Mouse (Mus musculus) embryonic facial prominence, embryonic 10.5 days (tissue): ENCODE measurements around the gene Ebf4. TPM values are rescaled to one million over a fixed set of nuclear protein-coding genes. Genes with fewer than 3 reads are reported as not detected.
A peak's percentile ranks its signal among the peaks of the same experiment; 100 is the strongest.
"Not testable (repeated sequence)": the region's sequence is repeated elsewhere in the genome, so short reads cannot be mapped to it uniquely, and the experiment has no call there.

ENCODE experiments used
- DNase-seq: peaks from one replicate; pipeline ENCODE4 v3.0.0-alpha.2; 2017; ENCODE audit warnings: low spot score
- H3K27ac ChIP-seq: fragments of 300-500 bp; sonication (generic); replicated peaks from 2 replicates; pipeline ENCODE4 v1.5.1; 2016; ENCODE audit warnings: mild to moderate bottlenecking
- H3K27me3 ChIP-seq: fragments of 300-500 bp; sonication (generic); replicated peaks from 2 replicates; pipeline ENCODE4 v1.6.1; 2016; ENCODE audit warnings: low read depth, mild to moderate bottlenecking; ENCODE audit not compliant: poor library complexity, severe bottlenecking
- H3K36me3 ChIP-seq: fragments of 300-500 bp; sonication (generic); replicated peaks from 2 replicates; pipeline ENCODE4 v1.6.1; 2016; ENCODE audit warnings: mild to moderate bottlenecking, moderate library complexity
- H3K4me1 ChIP-seq: fragments of 300-500 bp; sonication (generic); 2 replicates; pipeline ENCODE4 v1.6.1; 2016
- H3K4me3 ChIP-seq: fragments of 300-500 bp; sonication (generic); 2 replicates; pipeline ENCODE4 v1.5.1; 2016; ENCODE audit warnings: mild to moderate bottlenecking, moderate library complexity
- H3K9me3 ChIP-seq: fragments of 300-500 bp; sonication (generic); 2 replicates; pipeline ENCODE4 v1.6.1; 2016; ENCODE audit warnings: mild to moderate bottlenecking
- WGBS: fragments of 180-500 bp; shearing (Covaris S2); methylation state at CpG from one replicate; pipeline ENCODE4 v1.1.7; 2016; 5-methylcytosine and 5-hydroxymethylcytosine counted together
- polyA plus RNA-seq: library from polyadenylated mRNA; unstranded; fragments of >200 nt; fragmentation: Nextera tagmentation; extraction: Ambion mirVana; gene quantifications from 2 replicates; pipeline ENCODE4 v1.2.1, GENCODE M21; 2016

Gene Ebf4
- polyA plus RNA-seq, 1 experiment from 2014 or later = 0.82 TPM

DNA sequence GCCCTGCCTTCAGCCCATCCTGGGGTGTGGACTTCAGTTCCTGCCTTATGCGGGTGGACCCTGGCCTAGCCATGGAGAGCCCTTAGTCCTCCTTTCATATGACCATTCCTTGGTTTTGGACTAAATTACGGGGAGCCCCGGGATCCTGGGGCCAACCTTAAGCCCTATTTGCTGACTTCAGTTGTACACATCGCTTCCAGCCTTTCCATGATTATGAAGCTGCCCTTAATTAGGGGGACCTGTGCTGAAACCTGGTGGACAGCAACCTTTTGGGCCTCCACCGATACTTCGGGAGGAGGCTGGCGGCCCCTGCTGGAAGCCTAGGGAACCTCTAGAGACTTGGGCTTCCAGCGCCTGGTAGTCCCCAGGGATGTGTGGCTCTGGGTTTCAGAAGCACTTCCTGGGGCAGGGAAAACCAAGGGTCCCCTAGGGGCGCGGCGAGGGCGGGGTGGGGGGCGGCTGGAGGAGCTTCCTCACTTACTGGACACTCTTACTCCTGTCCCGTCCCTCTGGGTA is 67.6 kb downstream of the Ebf4 start:
- H3K36me3 ChIP-seq = no peaks in the 10 kb centered on the region
- no peaks in the 10 kb centered on the region for H3K9me3 ChIP-seq
- peak; percentile 69 for DNase-seq
- peaks cover 97% of the 10 kb centered on the region for H3K27me3 ChIP-seq
- H3K4me1 ChIP-seq = peaks cover 22% of the 10 kb centered on the region
- 2% methylated on average over 14 of the region's 14 CpGs for WGBS
- no peak overlapping the region for H3K27ac ChIP-seq
- peak overlapping the region; percentile 38 for H3K4me3 ChIP-seq

DNA sequence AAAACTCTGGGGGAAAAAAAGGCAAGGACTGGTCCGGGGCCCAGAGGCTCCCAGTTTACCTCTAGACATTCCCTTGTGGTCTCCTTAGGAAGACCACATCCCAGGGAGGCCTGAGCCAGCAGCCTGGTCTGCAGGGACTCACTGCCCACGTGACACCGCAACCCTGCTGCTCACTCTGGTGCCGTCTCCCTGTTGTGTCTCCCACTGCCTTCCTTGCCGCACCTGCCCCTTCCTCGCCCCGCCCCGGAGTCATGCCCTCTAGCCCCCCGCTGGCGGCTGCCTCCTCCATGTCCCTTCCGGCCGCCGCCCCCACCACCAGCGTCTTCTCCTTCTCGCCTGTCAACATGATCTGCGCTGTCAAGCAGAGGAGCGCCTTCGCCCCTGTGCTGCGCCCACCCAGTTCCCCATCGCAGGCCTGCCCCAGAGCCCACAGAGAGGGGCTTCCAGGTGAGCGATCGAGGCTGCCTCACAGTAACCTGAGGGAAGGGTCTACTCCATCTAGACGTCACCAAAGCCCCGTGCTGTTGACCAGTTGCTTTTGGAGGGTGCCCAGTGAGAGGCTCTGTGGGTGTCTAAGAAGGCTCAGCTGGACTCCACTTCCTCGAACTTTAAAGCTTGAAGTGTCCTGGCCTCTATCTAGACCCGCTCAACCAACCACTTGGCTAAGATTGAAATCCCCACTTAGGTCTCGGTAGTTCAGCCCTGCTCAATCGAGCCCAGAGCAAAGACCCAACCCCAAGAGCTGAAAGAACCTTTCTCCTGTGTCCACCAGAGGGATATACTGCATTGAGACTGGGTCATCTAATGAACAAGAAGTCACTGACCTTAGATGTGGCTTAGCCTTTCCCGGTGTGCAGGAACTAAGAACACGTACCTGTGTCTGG is 70.5 kb downstream of the Ebf4 start:
- H3K4me3 ChIP-seq = peak overlapping the region; percentile 59
- DNase-seq = peak; percentile 48
- 6% methylated on average over 30 of the region's 30 CpGs for WGBS
- H3K27me3 ChIP-seq = peaks cover 73% of the 10 kb centered on the region
- H3K27ac ChIP-seq = peak overlapping the region; percentile 44; the same call in 1 of the 2 replicates
- no peaks in the 10 kb centered on the region for H3K36me3 ChIP-seq
- H3K9me3 ChIP-seq = no peaks in the 10 kb centered on the region
- peaks cover 25% of the 10 kb centered on the region for H3K4me1 ChIP-seq

DNA sequence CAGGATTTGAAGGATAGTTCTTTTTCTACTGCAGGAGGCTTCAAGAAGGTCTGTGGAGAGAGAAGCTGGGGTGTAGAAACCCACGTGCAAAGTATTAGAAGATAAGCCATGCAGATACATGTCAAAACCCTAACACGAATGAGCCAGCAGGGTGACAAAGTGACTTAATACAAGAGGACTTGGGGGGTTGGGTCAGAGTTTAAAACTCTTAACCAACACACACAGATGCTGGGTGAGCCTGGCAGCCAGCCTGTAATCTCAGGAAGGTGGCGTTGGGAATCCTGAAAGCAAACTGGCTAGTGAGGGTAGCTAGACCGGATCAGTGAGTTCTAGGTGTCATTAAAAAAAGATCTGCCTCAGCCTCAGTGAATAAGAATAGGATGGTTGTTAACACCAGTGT is 72.4 kb downstream of the Ebf4 start:
- Histone ChIP-seq H3K4me3 (no peak overlapping the region), H3K27me3 (peaks cover 54% of the 10 kb centered on the region), H3K9me3 (no peaks in the 10 kb centered on the region), H3K27ac (no peak overlapping the region), H3K4me1 (peaks cover 18% of the 10 kb centered on the region), H3K36me3 (no peaks in the 10 kb centered on the region)
- 72% methylated on average over 4 of the region's 4 CpGs for WGBS
- no peak for DNase-seq

DNA sequence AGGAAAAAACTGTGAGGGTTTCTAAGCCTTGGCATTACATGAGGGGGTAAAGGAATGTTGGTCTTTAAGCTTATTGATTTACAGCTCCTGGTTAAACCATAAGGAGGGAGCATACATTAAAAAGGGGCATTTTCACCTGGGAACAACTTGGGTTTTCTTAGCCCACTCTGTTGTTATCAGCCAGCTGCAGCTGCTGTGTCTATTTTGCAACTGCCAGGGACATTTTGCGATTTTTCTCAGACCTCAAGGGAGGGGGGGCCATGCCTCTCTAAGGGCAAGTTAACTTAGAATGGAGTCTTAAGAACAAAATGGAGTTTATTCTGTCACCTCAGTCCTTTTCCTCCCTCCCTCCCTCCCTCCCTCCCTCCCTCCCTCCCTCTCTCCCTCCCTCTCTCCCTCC is 78.1 kb downstream of the Ebf4 start:
- not testable (repeated sequence) for H3K27ac ChIP-seq, H3K9me3 ChIP-seq, H3K4me3 ChIP-seq, H3K4me1 ChIP-seq, H3K36me3 ChIP-seq, DNase-seq
- 55% methylated on average over 1 of the region's 1 CpGs for WGBS
- 0 out of 2 replicates have a peak, but pooled peaks cover 14% of the 10 kb centered on the region for H3K27me3 ChIP-seq

DNA sequence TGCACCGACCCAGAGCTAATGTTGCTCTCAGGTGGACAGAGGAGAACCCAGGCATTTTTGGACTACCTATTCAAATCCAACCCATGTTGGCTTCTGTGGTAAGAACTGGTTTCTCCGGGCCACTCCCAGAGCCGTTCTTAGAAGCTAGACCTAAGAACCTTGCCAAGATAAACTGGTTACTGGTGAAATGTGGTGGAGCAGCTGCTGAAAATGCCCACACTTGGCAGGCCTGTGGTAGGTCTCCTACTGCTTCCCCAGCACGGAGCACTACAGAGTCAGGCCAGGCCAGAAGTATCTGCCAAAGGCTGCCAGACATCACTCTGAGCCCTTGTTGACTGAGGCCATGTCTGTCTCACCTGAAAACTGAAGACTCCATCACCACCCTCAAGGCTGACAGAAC is 80.0 kb downstream of the Ebf4 start:
- WGBS = 85% methylated on average over 4 of the region's 4 CpGs
- no peaks in the 10 kb centered on the region for H3K9me3 ChIP-seq

DNA sequence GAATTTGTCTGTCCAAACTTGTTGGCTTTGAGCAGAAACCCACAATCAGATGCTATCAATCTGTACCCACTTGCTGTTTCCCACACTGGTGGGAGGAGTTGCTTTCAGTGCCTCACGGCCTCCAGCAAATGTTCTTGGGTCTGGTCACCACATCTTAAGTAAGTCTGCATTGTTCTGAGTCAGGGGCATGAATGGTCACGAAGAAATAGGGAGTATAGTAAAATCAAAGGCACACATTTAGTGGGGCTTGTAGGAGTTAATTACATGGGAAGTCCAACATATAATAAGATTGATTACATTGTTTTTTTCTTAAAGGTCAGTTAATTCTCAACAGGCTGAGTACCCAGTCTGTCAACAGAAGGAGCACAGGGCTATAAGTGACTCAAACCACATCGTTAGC is 88.2 kb downstream of the Ebf4 start:
- H3K27me3 ChIP-seq = no peaks in the 10 kb centered on the region
- no peak for DNase-seq
- 58% methylated on average over 3 of the region's 3 CpGs for WGBS

More for the DNA sequence above, 80.0 kb downstream of the Ebf4 start:
- Histone ChIP-seq H3K4me1 (peaks cover 3% of the 10 kb centered on the region; the same call in 1 of the 2 replicates), H3K36me3 (no peaks in the 10 kb centered on the region), H3K4me3 (no peak overlapping the region), H3K27ac (no peak overlapping the region), H3K27me3 (0 out of 2 replicates have a peak, but pooled peaks cover 10% of the 10 kb centered on the region)
- DNase-seq = no peak

DNA sequence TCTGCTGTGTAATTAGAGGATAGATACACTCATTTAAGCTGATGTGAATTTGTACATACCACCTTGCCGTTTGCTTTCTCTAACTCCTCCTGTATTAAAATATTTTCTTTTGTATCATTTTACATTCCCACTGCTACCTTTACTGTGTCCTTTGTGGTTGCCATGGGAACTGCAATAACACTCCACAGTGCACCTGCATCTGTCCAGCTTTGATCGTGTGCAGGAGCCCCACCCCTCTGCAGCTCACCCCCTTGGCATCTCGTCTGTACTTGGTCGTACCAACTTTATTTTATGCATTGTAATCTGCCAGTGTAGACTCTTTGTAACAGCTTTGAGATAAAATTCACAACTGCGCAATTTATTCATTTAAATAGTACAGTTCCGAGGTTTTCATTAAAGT is 88.9 kb downstream of the Ebf4 start:
- Histone ChIP-seq H3K27ac (no peak overlapping the region), H3K9me3 (0 out of 2 replicates have a peak, but pooled peaks cover 2% of the 10 kb centered on the region), H3K27me3 (no peaks in the 10 kb centered on the region), H3K36me3 (no peaks in the 10 kb centered on the region), H3K4me3 (no peak overlapping the region), H3K4me1 (0 out of 2 replicates have a peak, but pooled peaks cover 3% of the 10 kb centered on the region)
- no peak for DNase-seq
- 81% methylated on average over 6 of the region's 6 CpGs for WGBS

More for the DNA sequence above, 88.2 kb downstream of the Ebf4 start:
- Histone ChIP-seq H3K36me3 (no peaks in the 10 kb centered on the region), H3K4me1 (0 out of 2 replicates have a peak, but pooled peaks cover 3% of the 10 kb centered on the region), H3K27ac (no peak overlapping the region), H3K9me3 (0 out of 2 replicates have a peak, but pooled peaks cover 2% of the 10 kb centered on the region), H3K4me3 (no peak overlapping the region)

DNA sequence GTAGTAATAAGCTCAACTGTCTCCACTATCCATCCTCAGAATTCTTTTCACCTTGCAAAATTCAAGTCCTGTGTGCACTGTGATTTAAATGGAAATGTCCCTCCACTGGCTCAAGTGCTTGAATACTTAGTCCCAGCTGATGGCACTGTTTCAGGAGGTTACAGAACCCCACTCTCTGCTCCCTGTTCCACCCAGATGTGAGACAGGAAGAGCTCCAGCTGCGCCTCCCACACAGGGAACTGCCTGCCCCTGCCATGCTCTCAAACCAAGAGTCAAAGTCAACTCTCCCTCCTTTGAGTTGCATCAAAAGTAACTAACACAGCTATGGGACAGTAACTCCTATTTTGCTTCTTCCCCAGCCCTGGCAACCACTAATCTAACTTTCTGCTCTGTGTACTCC is 91.2 kb downstream of the Ebf4 start:
- Histone ChIP-seq H3K27ac (no peak overlapping the region), H3K9me3 (0 out of 2 replicates have a peak, but pooled peaks cover 2% of the 10 kb centered on the region), H3K4me3 (no peak overlapping the region), H3K36me3 (peaks cover 11% of the 10 kb centered on the region), H3K4me1 (0 out of 2 replicates have a peak, but pooled peaks cover 3% of the 10 kb centered on the region), H3K27me3 (no peaks in the 10 kb centered on the region)
- WGBS = 58% methylated on average over 1 of the region's 1 CpGs
- no peak for DNase-seq

DNA sequence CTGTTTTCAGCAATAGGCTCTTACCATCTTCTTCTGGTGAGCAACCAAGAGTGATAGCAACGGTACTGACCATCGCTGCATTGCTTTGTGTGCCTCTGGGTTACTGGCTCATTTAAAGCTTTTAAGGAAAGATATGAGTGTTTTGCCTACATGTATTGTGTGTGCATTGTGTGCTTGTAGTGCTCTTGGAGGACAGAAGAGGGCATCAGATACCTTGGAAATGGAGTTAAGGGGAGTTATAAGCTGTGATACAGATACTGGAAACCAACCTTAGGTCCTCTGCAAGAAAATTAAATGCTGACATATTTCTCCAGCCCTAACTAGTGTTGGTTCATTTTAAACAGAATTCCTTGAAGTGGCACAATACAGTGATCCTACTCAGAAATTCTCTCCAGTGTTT is 93.8 kb downstream of the Ebf4 start:
- DNase-seq = no peak
- WGBS = 74% methylated on average over 2 of the region's 2 CpGs

DNA sequence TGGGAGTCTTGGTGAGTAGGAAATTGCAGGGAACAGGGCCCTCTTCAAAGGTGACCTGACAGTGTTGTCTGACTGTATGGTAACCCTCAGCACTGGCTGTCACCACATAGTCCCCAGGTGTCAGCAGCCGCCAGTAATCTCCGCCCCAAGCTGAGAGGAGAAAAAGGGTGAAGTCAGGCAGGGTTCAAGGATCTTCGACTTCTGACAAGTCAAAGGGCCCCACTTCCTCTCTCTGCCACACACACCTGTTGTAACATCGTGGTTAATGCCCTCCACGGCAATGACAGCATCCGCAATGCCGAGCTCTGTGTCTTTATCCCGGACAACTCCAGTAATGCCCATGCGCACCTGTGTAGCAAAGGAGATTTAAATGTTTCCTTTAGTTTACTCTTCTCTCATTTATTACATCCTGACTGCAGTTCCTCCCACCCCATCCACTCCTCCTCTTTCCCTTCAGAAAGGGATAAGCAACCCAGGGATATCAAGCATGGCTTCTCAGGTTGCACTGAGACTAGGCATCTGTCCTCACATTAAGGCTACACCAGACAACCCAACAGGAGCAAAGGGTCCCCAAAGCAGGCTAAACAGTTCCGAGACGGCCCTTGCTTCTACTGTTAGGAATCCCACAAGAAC is 96.1 kb downstream of the Ebf4 start:
- H3K9me3 ChIP-seq = no peaks in the 10 kb centered on the region
- H3K4me1 ChIP-seq = peaks cover 3% of the 10 kb centered on the region
- H3K27me3 ChIP-seq = no peaks in the 10 kb centered on the region
- WGBS = 83% methylated on average over 11 of the region's 11 CpGs
- peaks cover 56% of the 10 kb centered on the region for H3K36me3 ChIP-seq
- H3K4me3 ChIP-seq = no peak overlapping the region
- no peak for DNase-seq
- no peak overlapping the region for H3K27ac ChIP-seq

More for the DNA sequence above, 93.8 kb downstream of the Ebf4 start:
- H3K27ac ChIP-seq = no peak overlapping the region
- 0 out of 2 replicates have a peak, but pooled peaks cover 2% of the 10 kb centered on the region for H3K9me3 ChIP-seq
- H3K36me3 ChIP-seq = peaks cover 33% of the 10 kb centered on the region
- no peaks in the 10 kb centered on the region for H3K27me3 ChIP-seq
- no peak overlapping the region for H3K4me3 ChIP-seq
- no peaks in the 10 kb centered on the region for H3K4me1 ChIP-seq

DNA sequence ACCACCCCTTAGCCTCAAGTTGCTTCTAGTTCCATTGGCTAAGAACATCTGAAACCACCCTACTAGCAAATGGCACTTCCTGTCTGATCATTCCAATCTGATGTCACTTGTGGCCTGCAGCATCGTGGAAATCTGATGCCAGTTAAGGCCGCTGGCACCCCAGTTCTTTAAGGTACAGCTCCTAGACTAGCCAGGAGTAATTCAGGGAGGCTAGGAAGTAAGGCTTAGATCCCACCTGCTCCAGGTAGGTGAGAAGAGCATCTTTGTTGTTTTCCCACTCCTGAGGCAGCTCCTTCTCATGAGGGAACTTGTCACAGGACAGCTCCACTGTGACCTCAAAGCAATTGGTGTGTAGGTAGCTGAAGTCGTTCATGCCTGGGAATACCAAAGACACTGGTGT is 97.9 kb downstream of the Ebf4 start:
- no peak for DNase-seq
- Histone ChIP-seq H3K36me3 (peaks cover 58% of the 10 kb centered on the region), H3K9me3 (no peaks in the 10 kb centered on the region), H3K4me1 (peaks cover 20% of the 10 kb centered on the region), H3K27me3 (peaks cover 1% of the 10 kb centered on the region; the same call in 1 of the 2 replicates), H3K4me3 (no peak overlapping the region), H3K27ac (no peak overlapping the region)
- 87% methylated on average over 3 of the region's 3 CpGs for WGBS

DNA sequence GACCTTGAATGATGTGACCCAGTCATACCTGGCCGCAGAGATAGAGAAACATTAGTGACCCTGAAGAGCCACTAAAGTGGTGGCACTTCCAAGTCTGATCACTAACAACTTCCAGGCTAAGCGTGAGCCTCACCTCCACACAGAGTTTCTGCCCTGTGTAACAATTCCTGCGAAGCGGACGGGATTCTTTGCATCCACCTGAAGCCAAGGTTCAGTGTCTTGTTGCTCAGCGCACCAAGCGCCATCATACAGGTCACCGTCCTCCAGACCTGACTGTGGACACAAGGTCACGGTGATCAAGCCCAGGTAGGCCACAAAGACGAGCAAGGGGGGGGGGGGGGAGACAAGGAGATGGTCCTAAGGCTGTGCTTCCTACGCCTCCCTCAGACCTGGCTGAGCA is 100.7 kb downstream of the Ebf4 start:
- DNase-seq = no peak
- Histone ChIP-seq H3K9me3 (no peaks in the 10 kb centered on the region), H3K27me3 (peaks cover 22% of the 10 kb centered on the region), H3K4me1 (peaks cover 28% of the 10 kb centered on the region), H3K36me3 (peaks cover 52% of the 10 kb centered on the region), H3K4me3 (no peak overlapping the region), H3K27ac (no peak overlapping the region)
- 95% methylated on average over 11 of the region's 11 CpGs for WGBS
